Mouse (Mus musculus) heart, postnatal 36 days (tissue): ENCODE results near the gene Sarm1. TPM values are rescaled to one million over a fixed set of nuclear protein-coding genes. Genes with fewer than 3 reads are reported as not detected.

Source experiments
- DNase-seq, 2 experiments: peaks; one replicate each; pipeline ENCODE4 v3.0.0; 2021 to 2022
- intact Hi-C: fragments of 180-260 bp; cut with DNase I; formaldehyde crosslinking; loops from one replicate; pipeline ENCODE4 v1.15.1; 2025
- total RNA-seq, 2 experiments: library from RNA; stranded (reverse); gene quantifications; 2 replicates each; pipeline ENCODE4 v1.2.3; 2021

The Sarm1 gene
- total RNA-seq, 2 experiments from 2014 or later: 0.46 to 0.50 TPM

- no peak for DNase-seq
- intact Hi-C loops: loop anchor here (2.0 kb wide), 1 partner anchor 18 kb away; no protein-coding TSS in a partner anchor
These were observed 15.7 kb upstream of the Sarm1 start for GRCm38 (mm10) chr11:78513106-78513790.

GRCm38 (mm10) chr11:78512025-78512957 lies 14.7 kb upstream of the Sarm1 start, which contains the start of the genes Tmem199 and Poldip2:
TSS of gene Tmem199 (minus strand) at chr11:78512172.
TSS of gene Poldip2 (plus strand) at chr11:78512193.
- intact Hi-C loops: loop anchor here (2.0 kb wide), 1 partner anchor 19 kb away; no protein-coding TSS in a partner anchor

GRCm38 (mm10) chr11:78509148-78509547 lies 11.6 kb upstream of the Sarm1 start:
- intact Hi-C loops: loop anchor here (1.0 kb wide), 1 partner anchor 21 kb away; no protein-coding TSS in a partner anchor
- no peak for DNase-seq

More at GRCm38 (mm10) chr11:78512025-78512957, 14.7 kb upstream of the Sarm1 start, which contains the start of the genes Tmem199 and Poldip2:
- peak; percentile 87 to 89 for DNase-seq

GRCm38 (mm10) chr11:78505430-78505829 lies 7.9 kb upstream of the Sarm1 start:
- no peak for DNase-seq
- intact Hi-C loops: no loop called here

GRCm38 (mm10) chr11:78502909-78503650 lies 5.5 kb upstream of the Sarm1 start, which contains the start of gene Sebox:
TSS of gene Sebox (plus strand) at chr11:78503447.
- no peak for DNase-seq
- intact Hi-C loops: no loop called here

GRCm38 (mm10) chr11:78501529-78501928 lies 4.0 kb upstream of the Sarm1 start:
- intact Hi-C loops: no loop called here
- DNase-seq: no peak

GRCm38 (mm10) chr11:78500623-78501202 lies 3.2 kb upstream of the Sarm1 start:
- DNase-seq: no peak

GRCm38 (mm10) chr11:78499543-78499942 lies 2.0 kb upstream of the Sarm1 start:
- intact Hi-C loops: no loop called here

More at GRCm38 (mm10) chr11:78500623-78501202, 3.2 kb upstream of the Sarm1 start:
- intact Hi-C loops: no loop called here

GRCm38 (mm10) chr11:78499004-78499403 lies 1.4 kb upstream of the Sarm1 start, which contains the start of gene Vtn:
TSS of gene Vtn (plus strand) at chr11:78499091.
- peak in 1 of 2 experiments; percentile 52 for DNase-seq
- intact Hi-C loops: no loop called here

More at GRCm38 (mm10) chr11:78499543-78499942, 2.0 kb upstream of the Sarm1 start:
- DNase-seq: no peak

GRCm38 (mm10) chr11:78497071-78497541 lies 448 bp downstream of the Sarm1 start:
- intact Hi-C loops: no loop called here
- DNase-seq: peak in 1 of 2 experiments; percentile 13

- DNase-seq: peak in 1 of 2 experiments; percentile 35
- intact Hi-C loops: no loop called here
These were observed 1.6 kb downstream of the Sarm1 start for GRCm38 (mm10) chr11:78495904-78496303.

GRCm38 (mm10) chr11:78490781-78491241 lies 6.7 kb downstream of the Sarm1 start:
- intact Hi-C loops: no loop called here
- no peak for DNase-seq

- intact Hi-C loops: loop anchor here (1.0 kb wide), 1 partner anchor 21 kb away; no protein-coding TSS in a partner anchor
- peak; percentile 75 to 77 for DNase-seq
These were observed 9.4 kb downstream of the Sarm1 start for GRCm38 (mm10) chr11:78488168-78488567.

- intact Hi-C loops: no loop called here
- no peak for DNase-seq
These were observed 13.9 kb downstream of the Sarm1 start for GRCm38 (mm10) chr11:78483639-78484038.

GRCm38 (mm10) chr11:78475289-78475688 lies 22.3 kb downstream of the Sarm1 start:
- intact Hi-C loops: no loop called here

GRCm38 (mm10) chr11:78471326-78472103 lies 26.0 kb downstream of the Sarm1 start:
- DNase-seq: no peak
- intact Hi-C loops: no loop called here

More at GRCm38 (mm10) chr11:78475289-78475688, 22.3 kb downstream of the Sarm1 start:
- DNase-seq: no peak

GRCm38 (mm10) chr11:78467932-78468331 lies 29.6 kb downstream of the Sarm1 start:
- no peak for DNase-seq
- intact Hi-C loops: no loop called here

- no peak for DNase-seq
- intact Hi-C loops: no loop called here
These were observed 30.0 kb downstream of the Sarm1 start for GRCm38 (mm10) chr11:78467515-78467914.
